Mouse (Mus musculus) liver, adult 2 months (tissue): ENCODE results near the gene Cacnb4. TPM values are rescaled to one million over a fixed set of nuclear protein-coding genes. Genes with fewer than 3 reads are reported as not detected.

Experiments used
- DNase-seq: peaks from one replicate; pipeline ENCODE4 v3.0.0-alpha.2; 2011; ENCODE audit warnings: low read depth, low spot score; ENCODE audit errors: extremely low read depth
- H3K27ac ChIP-seq: fragments of 200-500 bp; replicated peaks from 2 replicates; pipeline ENCODE4 v1.5.1; 2012; ENCODE audit warnings: low read depth, mild to moderate bottlenecking, control low read depth, inconsistent platforms, low read length; ENCODE audit not compliant: insufficient read depth
- H3K27me3 ChIP-seq: fragments of 200-500 bp; 2 replicates; pipeline ENCODE4 v1.6.1; 2012; ENCODE audit warnings: mild to moderate bottlenecking, moderate library complexity, low read length, inconsistent platforms; ENCODE audit not compliant: control insufficient read depth, insufficient read depth
- H3K36me3 ChIP-seq: fragments of 200-500 bp; 2 replicates; pipeline ENCODE4 v1.6.1; 2012; ENCODE audit warnings: low read length, inconsistent platforms; ENCODE audit not compliant: control insufficient read depth, insufficient read depth
- H3K4me1 ChIP-seq: fragments of 200-500 bp; 2 replicates; pipeline ENCODE4 v1.6.1; 2011; ENCODE audit warnings: low read length; ENCODE audit not compliant: control insufficient read depth, insufficient read depth
- H3K4me3 ChIP-seq: fragments of 200-500 bp; 2 replicates; pipeline ENCODE4 v1.5.1; 2011; ENCODE audit warnings: low read depth, mild to moderate bottlenecking, control low read depth, low read length, moderate library complexity; ENCODE audit not compliant: insufficient read depth
- H3K79me2 ChIP-seq: fragments of 200-500 bp; 2 replicates; pipeline ENCODE4 v1.6.1; 2012; ENCODE audit warnings: inconsistent platforms, mild to moderate bottlenecking, low read length, moderate library complexity; ENCODE audit not compliant: control insufficient read depth, insufficient read depth
- H3K9ac ChIP-seq: fragments of 200-500 bp; 2 replicates; pipeline ENCODE4 v1.6.1; 2012; ENCODE audit warnings: low read depth, mild to moderate bottlenecking, control low read depth, inconsistent platforms, low read length
- CTCF ChIP-seq: fragments of 200-500 bp; IDR thresholded peaks from 2 replicates; pipeline ENCODE4 v1.5.1; 2011; ENCODE audit warnings: low read depth, low read length, control low read depth
- POLR2A ChIP-seq: fragments of 200-500 bp; IDR thresholded peaks from 2 replicates; pipeline ENCODE4 v1.6.1; 2011; ENCODE audit warnings: low read length, control low read depth; ENCODE audit not compliant: insufficient read depth; ENCODE audit errors: extremely low read depth
- WGBS: fragments of 180-500 bp; shearing (Covaris S2); methylation state at CpG from one replicate; pipeline ENCODE4 v1.1.7; 2018; 5-methylcytosine and 5-hydroxymethylcytosine counted together
- polyA plus RNA-seq: library from polyadenylated mRNA; depleted of rRNA; stranded (reverse); fragments of >200 nt; gene quantifications from 2 replicates; pipeline ENCODE4 v1.2.3, GENCODE M21; 2012
- total RNA-seq: library from RNA; depleted of rRNA; stranded (reverse); fragments of >200 nt; gene quantifications from 2 replicates; pipeline ENCODE4 v1.2.3, GENCODE M21; 2014

Gene Cacnb4
- total and polyA plus RNA-seq, 2 experiments = 0.01 TPM; not detected in 1

- no peak for DNase-seq
- H3K27ac ChIP-seq = no peak overlapping the region
- H3K4me1 ChIP-seq = no peaks in the 10 kb centered on the region
- no peaks in the 10 kb centered on the region for H3K36me3 ChIP-seq
- no peak overlapping the region for H3K9ac ChIP-seq
- WGBS = 85% methylated on average over 5 of the region's 5 CpGs
- H3K79me2 ChIP-seq = no peaks in the 10 kb centered on the region
- no peaks in the 10 kb centered on the region for H3K27me3 ChIP-seq
- no peak overlapping the region for H3K4me3 ChIP-seq
- TF ChIP-seq CTCF (no peak), POLR2A (no peak)
These were observed 105.8 kb downstream of the Cacnb4 start for GRCm38 (mm10) chr2:52570781-52571180.

- no peaks in the 10 kb centered on the region for H3K4me1 ChIP-seq
- H3K27ac ChIP-seq = no peak overlapping the region
- H3K36me3 ChIP-seq = no peaks in the 10 kb centered on the region
- no peak for DNase-seq
- no peak overlapping the region for H3K4me3 ChIP-seq
- H3K9ac ChIP-seq = no peak overlapping the region
- 80% methylated on average over 11 of the region's 11 CpGs for WGBS
- H3K27me3 ChIP-seq = no peaks in the 10 kb centered on the region
- H3K79me2 ChIP-seq = no peaks in the 10 kb centered on the region
- TF ChIP-seq CTCF (no peak), POLR2A (no peak)
These were observed 106.5 kb downstream of the Cacnb4 start for GRCm38 (mm10) chr2:52570171-52570570.

DNA sequence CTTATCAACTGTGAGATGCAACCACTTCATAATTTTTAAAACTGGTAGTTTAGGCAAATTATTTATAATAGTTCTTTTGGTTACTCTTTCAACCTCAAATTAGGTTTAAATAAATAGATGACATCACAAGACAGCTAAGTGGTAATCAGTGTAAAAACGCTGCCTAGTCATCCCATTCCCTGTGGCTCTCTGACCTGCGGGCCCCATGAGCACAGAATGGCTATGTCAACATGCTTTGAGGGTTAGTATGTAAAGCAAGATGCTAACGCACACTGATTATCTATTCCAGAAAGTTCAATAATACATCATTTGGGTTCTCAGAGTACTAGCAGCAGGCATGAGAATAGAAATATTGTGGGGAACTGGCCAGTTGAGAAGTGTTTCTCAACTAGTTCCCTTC lies 108.5 kb downstream of the Cacnb4 start:
- no peaks in the 10 kb centered on the region for H3K79me2 ChIP-seq
- H3K9ac ChIP-seq = no peak overlapping the region
- no peak overlapping the region for H3K27ac ChIP-seq
- H3K27me3 ChIP-seq = no peaks in the 10 kb centered on the region
- WGBS = 70% methylated on average over 3 of the region's 3 CpGs
- no peak overlapping the region for H3K4me3 ChIP-seq
- TF ChIP-seq CTCF (no peak), POLR2A (no peak)
- no peaks in the 10 kb centered on the region for H3K36me3 ChIP-seq
- H3K4me1 ChIP-seq = no peaks in the 10 kb centered on the region
- DNase-seq = no peak

GRCm38 (mm10) chr2:52567421-52567820 lies 109.2 kb downstream of the Cacnb4 start:
- 91% methylated on average over 3 of the region's 3 CpGs for WGBS
- DNase-seq = no peak
- Histone ChIP-seq H3K79me2 (no peaks in the 10 kb centered on the region), H3K27me3 (no peaks in the 10 kb centered on the region), H3K27ac (no peak overlapping the region), H3K4me1 (no peaks in the 10 kb centered on the region), H3K4me3 (no peak overlapping the region), H3K36me3 (no peaks in the 10 kb centered on the region), H3K9ac (no peak overlapping the region)
- TF ChIP-seq POLR2A = no peak
- no peak for TF ChIP-seq CTCF

GRCm38 (mm10) chr2:52563277-52563676 lies 113.4 kb downstream of the Cacnb4 start:
- 94% methylated on average over 5 of the region's 5 CpGs for WGBS
- H3K36me3 ChIP-seq = no peaks in the 10 kb centered on the region
- no peaks in the 10 kb centered on the region for H3K79me2 ChIP-seq
- no peak for TF ChIP-seq CTCF
- TF ChIP-seq POLR2A = no peak
- H3K4me1 ChIP-seq = no peaks in the 10 kb centered on the region
- no peak overlapping the region for H3K9ac ChIP-seq
- H3K4me3 ChIP-seq = no peak overlapping the region
- H3K27me3 ChIP-seq = no peaks in the 10 kb centered on the region
- no peak for DNase-seq
- H3K27ac ChIP-seq = no peak overlapping the region

DNA sequence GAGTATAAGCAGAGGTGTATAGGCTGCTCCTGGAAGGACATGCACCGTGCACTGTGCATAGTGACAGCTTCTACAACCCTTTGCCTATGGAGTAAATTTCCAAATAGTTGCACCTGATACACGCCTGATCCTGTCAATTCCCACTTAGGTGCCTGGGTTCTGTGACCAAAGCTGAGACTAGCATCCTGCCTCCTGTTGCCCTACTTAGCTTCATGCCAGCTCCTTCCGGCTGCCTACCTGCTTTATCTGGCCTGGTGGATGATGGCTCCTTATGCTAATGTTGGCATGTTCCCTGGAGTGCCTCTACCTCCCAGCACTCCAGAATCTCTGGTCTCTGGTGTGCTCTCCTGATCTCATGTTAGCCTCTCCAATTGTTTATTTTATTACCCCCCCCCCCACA lies 114.3 kb downstream of the Cacnb4 start:
- no peak for TF ChIP-seq POLR2A
- no peak for TF ChIP-seq CTCF
- Histone ChIP-seq H3K9ac (no peak overlapping the region), H3K4me3 (no peak overlapping the region), H3K79me2 (no peaks in the 10 kb centered on the region), H3K4me1 (no peaks in the 10 kb centered on the region), H3K27ac (no peak overlapping the region), H3K36me3 (no peaks in the 10 kb centered on the region), H3K27me3 (no peaks in the 10 kb centered on the region)
- no peak for DNase-seq
- WGBS = 95% methylated on average over 3 of the region's 3 CpGs
